Mouse (Mus musculus): ENCODE data around the gene Dnm3. TPM values are rescaled to one million over a fixed set of nuclear protein-coding genes. Genes with fewer than 3 reads are reported as not detected.
A peak's percentile ranks its signal among the peaks of the same experiment; 100 is the strongest.

Dnm3 gene
- polyA plus RNA-seq, 1 experiment = 45.3 TPM

DNA sequence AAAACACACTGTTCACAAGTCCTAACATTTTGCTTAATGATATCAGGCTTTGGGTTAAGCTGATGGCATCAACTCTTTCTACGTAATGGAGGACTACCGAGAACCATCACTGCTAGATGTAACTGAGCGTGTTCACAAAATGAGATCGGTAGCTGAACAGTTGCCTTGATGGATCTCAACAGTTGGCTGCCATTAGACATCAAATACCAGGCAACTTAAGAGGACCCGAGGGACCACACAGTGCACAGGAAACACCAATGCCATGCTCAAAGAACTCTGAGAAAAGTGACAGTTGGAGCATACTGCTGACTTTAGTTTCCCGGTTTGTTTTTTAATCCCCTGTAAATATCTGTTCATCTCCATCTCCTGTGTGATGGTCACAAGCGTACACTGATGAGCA, 397.8 kb downstream of the Dnm3 start:
- TF ChIP-seq POLR2A (IDR thresholded peaks at IDR 0.05; ENCODE audit: borderline replicate concordance, extremely low read depth, insufficient read depth, insufficient read length, poor library complexity, severe bottlenecking) = no peak
- TF ChIP-seq CTCF (IDR thresholded peaks at IDR 0.05; ENCODE audit: borderline replicate concordance, extremely low read depth, insufficient read depth, insufficient read length) = no peak
- no peak for DNase-seq (ENCODE audit: low read depth)

DNA sequence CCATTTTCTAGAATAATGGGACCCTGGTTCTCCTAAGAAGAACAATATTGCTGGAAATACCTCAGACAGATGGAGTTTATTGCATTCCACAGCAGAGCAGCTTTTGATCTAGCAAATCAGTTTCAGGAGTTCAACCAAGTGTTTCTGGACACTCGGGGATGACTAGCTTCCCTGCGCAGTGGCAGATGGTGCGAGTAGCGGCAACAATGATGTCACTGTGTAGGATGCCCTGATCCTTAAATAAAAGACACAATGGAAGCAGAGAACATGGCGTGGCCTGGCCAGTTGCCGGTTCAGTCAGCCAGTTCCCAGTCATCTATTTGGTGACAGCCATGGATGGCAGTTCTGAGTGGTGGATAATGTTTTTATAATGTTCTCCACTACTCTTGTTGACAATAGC, 400.4 kb downstream of the Dnm3 start:
- no peak for DNase-seq (ENCODE audit: low read depth)
- no peak for TF ChIP-seq POLR2A (IDR thresholded peaks at IDR 0.05; ENCODE audit: borderline replicate concordance, extremely low read depth, insufficient read depth, insufficient read length, poor library complexity, severe bottlenecking)
- no peak for TF ChIP-seq CTCF (IDR thresholded peaks at IDR 0.05; ENCODE audit: borderline replicate concordance, extremely low read depth, insufficient read depth, insufficient read length)

DNA sequence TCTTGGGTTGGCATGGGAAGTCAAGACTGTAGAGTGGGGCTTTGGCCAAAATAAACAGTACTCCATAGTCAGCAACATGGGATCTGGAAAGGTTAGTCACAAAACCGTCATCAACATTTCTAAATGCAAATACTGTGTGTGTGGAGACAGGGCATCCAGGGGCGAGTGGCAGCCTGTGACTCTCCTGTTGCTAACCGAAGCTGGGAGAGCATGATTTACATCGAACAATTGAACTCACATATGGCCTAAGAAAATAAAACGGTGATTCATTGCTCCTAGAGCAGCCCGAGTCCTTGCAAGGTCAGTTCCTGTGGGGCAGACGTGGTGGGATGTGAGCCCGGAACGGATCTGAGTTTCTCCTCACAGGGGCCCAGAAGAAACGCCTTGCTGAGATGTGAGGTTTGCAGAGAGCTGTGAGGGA, 401.2 kb downstream of the Dnm3 start:
- DNase-seq (ENCODE audit: low read depth) = no peak
- TF ChIP-seq POLR2A (IDR thresholded peaks at IDR 0.05; ENCODE audit: borderline replicate concordance, extremely low read depth, insufficient read depth, insufficient read length, poor library complexity, severe bottlenecking) (no peak), CTCF (IDR thresholded peaks at IDR 0.05; ENCODE audit: borderline replicate concordance, extremely low read depth, insufficient read depth, insufficient read length) (no peak)

DNA sequence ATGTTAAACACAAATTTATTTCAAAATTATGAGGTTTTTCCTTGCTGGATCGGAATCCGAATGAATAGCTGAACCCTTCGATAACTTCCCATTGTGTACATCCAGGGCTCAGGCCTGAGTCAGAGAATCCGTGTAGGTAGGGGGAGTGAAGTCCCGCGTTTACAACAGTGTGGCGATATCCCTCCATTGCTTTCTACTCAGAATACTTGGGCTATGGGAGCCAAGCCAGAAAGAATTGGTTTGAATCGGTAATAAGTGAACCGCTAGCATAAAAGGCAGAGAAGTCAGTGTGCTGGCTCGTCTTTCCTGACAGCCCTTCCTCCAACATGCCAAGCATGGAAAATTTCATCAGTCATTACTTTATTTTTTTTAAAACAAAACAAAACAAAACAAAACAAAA, 402.0 kb downstream of the Dnm3 start:
- TF ChIP-seq POLR2A (IDR thresholded peaks at IDR 0.05; ENCODE audit: borderline replicate concordance, extremely low read depth, insufficient read depth, insufficient read length, poor library complexity, severe bottlenecking) (no peak), CTCF (IDR thresholded peaks at IDR 0.05; ENCODE audit: borderline replicate concordance, extremely low read depth, insufficient read depth, insufficient read length) (no peak)
- DNase-seq (ENCODE audit: low read depth) = peak; percentile 51

DNA sequence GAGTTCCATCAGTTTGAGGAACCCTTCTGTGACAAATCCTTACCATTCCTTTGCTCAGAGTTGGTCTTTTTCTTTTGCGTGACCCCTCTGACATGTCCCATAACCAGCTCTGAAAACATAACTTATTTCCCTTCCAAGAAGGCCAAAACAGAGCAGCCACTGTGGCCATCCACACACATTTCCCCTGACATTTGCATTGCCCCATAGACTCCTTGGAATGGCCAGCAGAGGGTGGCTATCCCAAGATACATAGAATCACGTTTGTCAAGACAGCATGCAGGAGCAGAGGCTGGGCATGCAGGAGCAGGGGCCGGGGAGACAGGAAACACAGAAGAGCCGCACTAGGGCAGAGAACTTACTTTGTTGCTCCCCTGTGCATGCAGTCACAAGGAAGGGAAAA, 402.4 kb downstream of the Dnm3 start:
- no peak for DNase-seq (ENCODE audit: low read depth)
- TF ChIP-seq CTCF (IDR thresholded peaks at IDR 0.05; ENCODE audit: borderline replicate concordance, extremely low read depth, insufficient read depth, insufficient read length) = peak; percentile 23; the same call in 1 of the 2 replicates
- TF ChIP-seq POLR2A (IDR thresholded peaks at IDR 0.05; ENCODE audit: borderline replicate concordance, extremely low read depth, insufficient read depth, insufficient read length, poor library complexity, severe bottlenecking) = no peak

DNA sequence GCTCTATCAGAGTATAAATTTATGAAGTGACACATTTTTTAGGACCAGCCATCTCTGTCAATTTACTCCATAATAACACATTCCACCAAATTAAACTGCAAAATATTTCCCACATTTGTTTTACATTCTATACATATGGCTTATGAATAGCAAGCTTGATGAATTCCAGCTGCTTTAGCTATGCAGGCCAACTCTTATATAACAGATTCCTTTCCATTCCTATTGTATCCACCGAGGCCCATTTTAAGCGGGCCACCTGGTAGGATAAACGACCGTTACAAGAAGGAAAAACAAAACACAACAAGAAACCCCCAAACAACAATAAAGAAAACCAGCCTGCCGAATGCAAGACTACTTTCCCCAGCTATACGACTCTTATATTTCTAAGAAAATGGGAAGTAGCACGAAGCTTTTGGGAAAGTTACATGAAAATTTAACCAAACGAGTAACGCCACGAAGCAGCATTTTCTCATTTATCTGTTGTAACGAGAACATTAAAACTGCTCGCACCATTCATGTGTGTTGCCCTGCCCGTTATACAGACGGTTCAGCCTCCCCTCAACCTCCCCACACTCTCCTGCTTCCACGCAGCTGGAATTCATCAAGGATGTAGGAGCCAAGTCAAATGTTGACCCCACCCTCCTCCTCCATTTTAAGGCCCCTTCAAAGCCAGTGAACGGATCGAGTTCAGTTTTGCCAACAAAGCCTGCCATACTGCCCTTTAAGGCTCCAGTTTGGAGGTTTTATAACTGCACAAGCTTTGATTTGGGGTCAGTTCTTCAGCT, 403.0 kb downstream of the Dnm3 start:
- TF ChIP-seq POLR2A (IDR thresholded peaks at IDR 0.05; ENCODE audit: borderline replicate concordance, extremely low read depth, insufficient read depth, insufficient read length, poor library complexity, severe bottlenecking) (no peak), CTCF (IDR thresholded peaks at IDR 0.05; ENCODE audit: borderline replicate concordance, extremely low read depth, insufficient read depth, insufficient read length) (no peak)
- DNase-seq (ENCODE audit: low read depth) = no peak

DNA sequence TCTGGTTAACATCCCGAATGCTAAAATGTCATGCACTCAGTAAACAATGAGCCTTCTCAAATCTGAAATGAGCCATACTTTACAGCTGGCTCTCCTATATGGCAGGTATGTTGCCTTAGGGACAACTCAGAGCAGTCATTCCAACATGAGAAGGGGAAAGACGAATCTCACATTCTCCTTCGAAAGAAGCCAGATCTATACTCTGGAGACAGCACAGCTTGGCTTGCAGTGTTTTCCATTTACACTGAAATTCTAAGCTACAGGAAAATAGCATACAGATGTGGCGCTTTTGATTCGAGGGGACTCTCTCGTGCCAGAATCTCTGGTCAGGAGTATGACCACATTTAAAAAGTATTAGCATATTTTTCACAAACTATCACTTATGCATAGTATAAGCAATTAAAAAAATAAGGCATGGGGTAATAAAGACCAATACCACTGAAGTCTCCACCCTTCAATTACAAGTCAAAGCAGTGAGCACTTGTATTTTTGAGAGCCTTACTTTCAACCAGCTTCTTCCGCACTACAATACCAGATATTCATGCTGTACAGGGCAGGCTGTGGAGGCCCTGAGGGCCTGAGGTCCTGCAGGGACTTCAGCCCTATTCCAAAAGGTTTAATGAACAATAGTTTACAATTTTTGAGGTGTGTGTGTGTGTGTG, 404.8 kb downstream of the Dnm3 start:
- DNase-seq (ENCODE audit: low read depth) = no peak
- TF ChIP-seq CTCF (IDR thresholded peaks at IDR 0.05; ENCODE audit: borderline replicate concordance, extremely low read depth, insufficient read depth, insufficient read length) = no peak
- no peak for TF ChIP-seq POLR2A (IDR thresholded peaks at IDR 0.05; ENCODE audit: borderline replicate concordance, extremely low read depth, insufficient read depth, insufficient read length, poor library complexity, severe bottlenecking)

DNA sequence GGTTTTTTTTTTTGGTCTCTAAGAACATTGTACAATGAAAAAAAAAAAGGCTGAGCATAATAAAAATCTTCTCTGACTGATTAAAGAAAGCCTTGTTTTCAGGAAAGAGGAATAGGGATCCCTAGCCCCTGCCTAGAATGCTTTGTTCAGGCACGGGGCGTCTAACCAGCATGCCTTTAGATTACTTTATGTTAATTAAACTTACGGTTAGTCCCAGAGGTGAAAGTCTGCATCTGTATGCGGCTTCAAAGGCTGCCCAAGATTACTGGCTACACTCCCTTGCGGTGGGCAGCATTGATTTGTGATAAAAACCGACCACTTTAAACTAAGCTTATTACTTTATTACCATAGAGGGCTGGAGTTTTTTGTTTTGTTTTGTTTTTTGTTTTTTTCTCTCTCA, 424.2 kb downstream of the Dnm3 start:
- peak; percentile 67 for DNase-seq (ENCODE audit: low read depth)
- no peak for TF ChIP-seq POLR2A (IDR thresholded peaks at IDR 0.05; ENCODE audit: borderline replicate concordance, extremely low read depth, insufficient read depth, insufficient read length, poor library complexity, severe bottlenecking)
- no peak for TF ChIP-seq CTCF (IDR thresholded peaks at IDR 0.05; ENCODE audit: borderline replicate concordance, extremely low read depth, insufficient read depth, insufficient read length)

DNA sequence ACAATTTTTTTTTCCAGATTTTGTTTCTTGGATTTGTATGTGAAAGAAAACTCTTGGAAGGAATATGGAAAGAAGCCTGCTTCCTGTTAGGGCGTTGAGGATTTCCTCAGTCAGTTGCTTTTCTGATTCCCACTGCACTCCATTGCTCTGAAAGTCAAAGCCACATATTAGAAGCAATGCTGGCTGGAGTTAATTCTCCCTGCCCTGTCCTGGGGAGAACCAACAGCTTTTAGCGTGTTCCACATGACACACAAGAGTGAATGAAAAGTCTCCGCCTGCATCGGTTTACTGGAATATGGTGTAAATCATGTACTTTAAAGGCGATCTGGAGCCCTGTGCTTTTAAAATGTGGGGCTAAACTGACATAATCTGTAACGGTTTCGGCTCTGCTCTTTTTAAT, 424.6 kb downstream of the Dnm3 start:
- DNase-seq (ENCODE audit: low read depth) = peak; percentile 55
- TF ChIP-seq CTCF (IDR thresholded peaks at IDR 0.05; ENCODE audit: borderline replicate concordance, extremely low read depth, insufficient read depth, insufficient read length) (no peak), POLR2A (IDR thresholded peaks at IDR 0.05; ENCODE audit: borderline replicate concordance, extremely low read depth, insufficient read depth, insufficient read length, poor library complexity, severe bottlenecking) (no peak)

DNA sequence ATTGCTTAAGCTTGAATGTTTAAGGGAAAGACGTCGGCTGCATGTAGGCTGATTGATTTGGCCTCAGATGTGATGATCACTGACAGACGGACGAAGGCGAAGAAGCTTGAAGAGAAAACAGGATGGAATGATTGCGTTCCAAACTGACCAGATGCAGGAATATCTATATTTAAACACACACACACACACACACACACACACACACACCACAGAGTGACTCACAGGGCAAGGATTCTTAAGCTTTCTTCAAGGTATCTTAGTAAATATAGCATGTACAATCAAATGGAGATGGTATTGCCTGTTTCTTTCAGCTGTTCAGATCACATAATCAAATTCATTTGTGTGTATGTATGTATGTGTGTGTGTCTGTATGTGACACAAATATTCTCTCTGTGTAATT, 425.1 kb downstream of the Dnm3 start:
- TF ChIP-seq CTCF (IDR thresholded peaks at IDR 0.05; ENCODE audit: borderline replicate concordance, extremely low read depth, insufficient read depth, insufficient read length) (no peak), POLR2A (IDR thresholded peaks at IDR 0.05; ENCODE audit: borderline replicate concordance, extremely low read depth, insufficient read depth, insufficient read length, poor library complexity, severe bottlenecking) (no peak)
- no peak for DNase-seq (ENCODE audit: low read depth)

DNA sequence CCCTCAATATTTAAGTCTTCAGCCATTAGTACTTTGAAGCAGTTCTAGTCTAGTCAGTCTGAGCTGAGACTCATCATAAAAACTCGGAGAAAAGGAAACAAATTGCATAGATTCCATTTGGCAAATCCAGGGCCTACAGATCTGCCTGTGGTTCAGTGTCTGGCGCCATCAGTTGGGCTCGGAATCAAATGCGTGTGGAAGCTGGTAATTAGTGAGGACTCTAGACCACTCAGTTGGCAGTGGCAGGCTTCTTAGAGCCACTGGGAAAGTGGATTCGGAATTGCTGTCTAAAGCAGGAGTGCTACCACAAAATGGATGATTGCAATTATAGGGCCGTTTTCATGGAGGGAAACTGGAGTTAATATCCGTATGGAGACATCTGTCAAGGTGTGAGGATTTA, 425.7 kb downstream of the Dnm3 start:
- TF ChIP-seq CTCF (IDR thresholded peaks at IDR 0.05; ENCODE audit: borderline replicate concordance, extremely low read depth, insufficient read depth, insufficient read length) = no peak
- no peak for TF ChIP-seq POLR2A (IDR thresholded peaks at IDR 0.05; ENCODE audit: borderline replicate concordance, extremely low read depth, insufficient read depth, insufficient read length, poor library complexity, severe bottlenecking)
- DNase-seq (ENCODE audit: low read depth) = peak; percentile 77

DNA sequence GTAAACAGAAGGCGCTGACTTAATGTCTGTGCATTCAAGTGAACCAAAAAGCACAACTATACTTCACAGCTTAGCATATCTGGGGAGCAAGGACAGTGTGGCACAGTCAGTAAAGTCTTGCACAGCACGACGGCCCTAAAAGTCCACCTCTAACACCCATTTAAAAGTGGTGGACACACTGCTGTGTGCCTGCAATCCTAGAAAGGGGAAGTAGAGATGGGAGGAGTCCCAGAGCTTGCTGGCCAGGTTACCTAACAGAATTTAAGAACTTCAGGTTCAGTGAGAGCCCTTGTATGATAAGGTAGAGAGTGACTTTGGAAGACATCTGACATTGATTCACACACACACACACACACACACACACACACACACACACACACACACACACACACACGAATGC, 426.1 kb downstream of the Dnm3 start:
- no peak for TF ChIP-seq CTCF (IDR thresholded peaks at IDR 0.05; ENCODE audit: borderline replicate concordance, extremely low read depth, insufficient read depth, insufficient read length)
- TF ChIP-seq POLR2A (IDR thresholded peaks at IDR 0.05; ENCODE audit: borderline replicate concordance, extremely low read depth, insufficient read depth, insufficient read length, poor library complexity, severe bottlenecking) = no peak
- DNase-seq (ENCODE audit: low read depth) = no peak
